Mouse (Mus musculus) spleen, adult 2 months (tissue): ENCODE measurements around the gene Gtf2a2.

Experiments used
- CTCF ChIP-seq: fragments of 200-500 bp; IDR thresholded peaks from 2 replicates; pipeline ENCODE4 v1.5.1; 2011; ENCODE audit warnings: mild to moderate bottlenecking, inconsistent platforms; ENCODE audit not compliant: insufficient read depth, insufficient read length, insufficient replicate concordance; ENCODE audit errors: extremely low read depth
- POLR2A ChIP-seq: fragments of 200-500 bp; IDR thresholded peaks from 2 replicates; pipeline ENCODE4 v1.6.1; 2011; ENCODE audit warnings: low read depth, low read length, inconsistent platforms

DNA sequence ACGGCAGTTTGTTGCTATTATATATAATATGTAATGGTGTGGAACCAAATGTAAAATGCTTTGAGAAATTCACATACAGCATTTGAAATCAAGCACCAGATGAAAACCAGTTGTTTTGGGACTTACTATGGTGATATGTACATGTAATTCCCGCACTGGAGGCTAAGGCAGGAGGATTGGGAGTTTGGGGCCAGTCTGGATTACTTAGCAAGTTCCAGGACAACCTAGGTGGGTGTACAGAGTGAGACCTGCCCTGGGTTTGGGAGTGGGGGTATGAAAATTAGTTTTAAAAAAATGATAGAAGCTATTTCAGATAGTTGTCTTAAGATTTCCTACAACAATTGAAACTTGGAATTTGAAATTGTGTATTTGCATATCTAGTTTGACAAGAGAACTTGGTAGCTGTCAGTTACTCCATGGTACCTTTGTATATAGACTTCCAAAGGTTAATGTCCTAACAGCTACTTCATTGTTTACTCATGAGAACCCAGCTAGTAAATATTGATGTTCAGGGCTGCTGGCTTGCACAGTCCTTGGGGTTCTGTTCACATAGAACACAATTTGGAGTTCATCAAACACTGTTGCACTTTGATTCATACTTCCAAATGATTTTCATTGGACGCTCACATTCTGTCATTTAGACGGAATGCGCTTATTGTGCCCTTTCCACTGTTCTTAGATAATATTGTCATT, 1.4 kb upstream of the Gtf2a2 start:
- TF ChIP-seq CTCF (no peak), POLR2A (no peak)
